Mouse (Mus musculus) kidney, postnatal 10 days (tissue): ENCODE measurements around the gene Eaf2.

Experiments
- DNase-seq: peaks from one replicate; pipeline ENCODE4 v3.0.0; 2021; ENCODE audit warnings: mixed read lengths

Gene Eaf2

DNA sequence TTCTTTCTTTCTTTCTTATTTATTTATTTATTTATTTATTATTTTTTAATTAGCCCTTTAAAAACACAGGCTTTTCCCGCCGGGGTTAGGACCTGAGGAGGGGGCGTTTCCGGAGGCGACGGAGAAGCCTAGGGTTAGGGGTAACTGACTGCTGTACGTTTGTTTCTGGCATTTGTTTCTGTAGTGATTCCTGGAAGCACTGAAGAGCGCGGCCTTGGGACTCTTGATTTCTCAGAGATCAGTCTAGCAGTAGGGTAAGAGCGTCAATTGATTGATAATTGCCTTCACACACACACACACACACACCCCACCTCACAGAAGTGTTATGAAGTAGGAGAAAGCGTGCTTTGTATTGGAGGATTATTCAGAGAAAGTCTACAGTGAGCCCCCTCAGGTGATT, 46.0 kb downstream of the Eaf2 start:
- no peak for DNase-seq

DNA sequence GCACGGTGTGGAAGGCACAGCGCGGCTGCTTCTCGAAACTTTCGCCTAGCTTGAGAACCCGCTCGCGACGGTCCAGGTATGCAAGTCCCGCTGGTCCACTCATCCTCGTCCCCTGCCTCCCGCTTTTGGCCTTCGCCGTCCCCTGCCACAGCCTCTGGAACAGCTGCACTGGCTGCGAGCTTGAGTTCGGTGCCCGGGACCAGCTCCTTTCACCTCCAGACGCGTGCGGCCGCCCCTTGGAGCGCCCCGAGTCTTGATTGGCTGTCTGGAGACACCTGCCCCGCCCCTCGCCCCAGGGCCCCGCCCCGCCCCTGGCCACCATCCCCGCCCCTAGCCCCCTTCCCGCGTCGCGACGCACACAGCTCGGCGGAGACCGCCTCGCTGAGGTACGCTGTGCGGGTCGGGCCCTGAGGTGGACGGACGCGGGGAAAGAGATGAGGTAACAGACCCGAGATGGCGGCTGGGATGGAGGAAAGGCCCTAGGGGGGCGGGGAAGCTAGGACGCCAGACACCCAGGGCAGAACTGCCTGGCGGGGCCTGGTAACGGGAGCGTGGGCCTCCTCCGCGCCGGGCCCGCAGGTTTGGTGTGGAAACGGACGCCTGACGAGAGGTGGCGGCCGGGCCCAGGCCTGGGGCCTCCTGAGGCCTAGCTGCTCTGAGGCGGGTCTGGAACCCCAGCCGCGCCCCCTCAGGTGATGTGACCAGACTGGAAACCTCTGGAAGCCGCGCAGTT, 46.6 kb downstream of the Eaf2 start, which contains the start of gene Iqcb1:
Gene Iqcb1, plus strand, starts transcription at position 332 of the 733 bp plus-strand sequence.
- peak; percentile 92 for DNase-seq

DNA sequence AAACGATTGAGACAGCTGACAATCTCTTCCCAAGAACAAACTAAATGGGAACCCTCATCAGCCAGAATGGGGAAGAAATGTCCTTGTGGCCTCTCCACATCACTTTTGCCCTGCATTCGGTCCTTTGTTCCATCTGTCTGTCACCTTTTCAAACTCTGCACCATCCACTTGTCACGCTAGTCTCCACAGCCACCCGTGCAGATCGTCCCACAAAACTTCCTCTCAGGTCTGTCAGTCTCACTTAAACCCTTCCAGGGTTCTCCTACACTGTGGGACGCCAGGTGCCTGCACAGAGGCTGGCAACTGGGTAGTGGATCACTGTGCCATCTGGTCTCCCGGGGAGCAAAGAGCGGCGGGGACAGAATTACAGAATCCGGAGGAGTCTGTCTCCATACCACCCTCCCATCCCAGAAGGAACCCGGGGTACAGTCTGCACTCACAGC, 47.2 kb downstream of the Eaf2 start:
- no peak for DNase-seq

DNA sequence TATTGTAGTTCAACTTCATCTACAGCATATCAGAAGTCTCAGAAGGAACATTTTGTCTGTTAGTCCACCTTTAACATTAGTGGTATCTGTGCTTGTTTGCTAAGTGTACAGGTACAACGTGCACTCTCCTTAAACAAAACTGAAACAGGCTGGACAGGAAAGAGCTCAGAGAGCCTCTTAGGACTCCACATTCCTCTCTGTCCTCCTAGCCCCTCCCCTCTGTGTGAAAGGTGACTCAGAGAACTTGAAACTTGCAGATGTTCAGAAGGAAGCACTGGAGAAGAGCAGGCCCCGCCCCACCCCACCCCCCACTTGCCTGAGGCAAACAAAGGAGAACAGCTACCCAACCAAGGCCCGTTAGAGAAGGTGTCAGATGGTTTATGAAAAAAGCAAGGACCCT, 53.3 kb downstream of the Eaf2 start:
- no peak for DNase-seq

DNA sequence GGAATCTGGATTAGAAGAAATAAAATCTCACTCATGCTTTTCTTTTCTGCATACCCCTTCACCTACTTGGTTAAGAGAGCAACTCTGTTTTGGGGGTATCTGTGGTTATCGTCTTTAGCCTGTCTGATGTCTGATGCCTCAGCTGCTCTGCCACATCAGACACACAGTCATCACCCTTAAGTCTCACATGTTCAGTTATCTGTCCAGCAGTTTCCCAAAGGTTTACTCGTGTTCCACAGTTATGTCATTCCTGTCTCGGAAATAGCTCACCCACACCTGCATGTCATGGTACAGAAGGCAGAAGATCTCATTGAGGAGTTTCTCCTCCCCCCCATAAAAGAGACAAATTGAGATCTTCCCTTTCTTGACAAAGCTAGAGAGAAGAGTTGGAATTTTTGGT, 54.1 kb downstream of the Eaf2 start:
- no peak for DNase-seq

DNA sequence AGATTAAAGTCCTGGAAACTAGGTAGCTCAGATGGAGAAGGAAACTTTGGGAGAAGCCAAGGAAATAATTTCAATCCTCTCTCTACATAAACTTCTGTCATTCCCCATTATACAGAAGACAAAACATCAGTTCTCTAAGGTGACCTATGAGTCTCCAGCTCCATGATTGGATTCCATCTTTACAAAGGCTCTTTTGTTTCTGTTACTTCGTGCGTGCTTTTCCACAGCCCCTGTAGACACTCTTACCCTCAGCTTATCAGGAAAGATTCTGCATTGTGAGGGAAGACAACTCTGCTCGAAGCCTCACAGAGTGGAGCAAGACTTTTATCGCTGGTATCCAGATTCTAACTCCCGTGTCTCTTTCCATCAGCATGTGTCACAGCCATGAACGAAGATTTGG, 54.8 kb downstream of the Eaf2 start:
- no peak for DNase-seq

DNA sequence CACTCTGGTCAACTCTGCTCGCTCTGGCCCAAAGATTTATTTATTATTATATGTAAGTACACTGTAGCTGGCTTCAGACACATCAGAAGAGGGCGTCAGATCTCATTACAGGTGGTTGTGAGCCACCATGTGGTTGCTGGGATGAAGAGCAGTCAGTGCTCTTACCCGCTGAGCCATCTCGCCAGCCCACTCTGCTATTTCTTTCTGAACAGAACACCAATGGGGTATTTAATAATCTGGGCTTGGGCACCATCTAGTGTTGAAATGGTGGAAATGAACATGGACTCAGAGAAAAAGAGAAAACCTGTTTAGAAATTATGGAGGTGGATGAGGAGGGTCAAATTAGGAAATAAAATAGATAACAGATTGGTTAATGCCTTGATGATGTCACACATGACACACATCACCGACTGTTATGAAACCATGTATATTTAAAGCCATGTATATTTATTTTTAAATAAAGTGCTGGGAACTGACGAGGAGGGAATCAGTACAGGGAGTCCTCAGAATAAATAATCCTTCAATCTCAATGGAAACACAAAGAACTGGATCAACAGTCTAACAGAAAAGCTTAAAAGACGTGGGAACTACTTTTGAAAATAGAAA, 57.4 kb downstream of the Eaf2 start:
- peak; percentile 84 for DNase-seq

DNA sequence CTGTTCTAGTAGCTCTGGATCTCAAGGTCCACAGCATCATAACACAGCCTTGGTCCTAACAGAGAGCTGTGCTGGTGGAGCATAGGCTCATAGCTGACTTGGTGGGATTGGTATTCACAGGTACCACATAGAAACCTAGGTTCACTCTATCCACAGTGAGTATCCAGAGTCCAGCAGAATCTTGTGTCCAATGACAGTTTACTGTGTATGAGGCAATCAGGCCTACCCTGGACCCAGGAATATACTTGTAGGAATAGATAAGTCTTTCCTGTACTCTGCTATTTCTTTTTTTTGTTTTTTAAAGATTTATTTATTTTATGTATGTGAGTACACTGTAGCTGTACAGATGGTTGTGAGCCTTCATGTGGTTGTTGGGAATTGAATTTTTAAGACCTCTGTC, 57.9 kb downstream of the Eaf2 start:
- DNase-seq = no peak

DNA sequence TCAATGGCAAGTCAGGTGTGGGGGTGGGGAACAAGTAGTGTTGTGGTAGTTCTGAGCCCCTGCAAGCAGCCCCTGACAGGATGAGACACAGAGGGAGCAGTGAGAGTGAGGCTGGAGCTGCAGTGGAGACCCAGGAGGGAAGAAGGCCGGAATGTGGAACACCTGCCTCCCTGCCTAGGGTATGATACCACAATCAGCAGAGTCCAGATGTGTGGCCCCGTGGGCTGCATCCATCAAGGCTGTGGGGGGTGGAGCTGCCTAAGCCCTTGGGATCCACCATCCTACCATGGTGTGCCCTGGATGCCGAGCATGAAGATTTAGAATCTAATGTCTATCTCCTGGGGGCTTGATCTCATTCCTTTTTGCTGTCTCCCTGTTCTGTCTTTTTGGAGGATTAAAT, 61.1 kb downstream of the Eaf2 start:
- no peak for DNase-seq

DNA sequence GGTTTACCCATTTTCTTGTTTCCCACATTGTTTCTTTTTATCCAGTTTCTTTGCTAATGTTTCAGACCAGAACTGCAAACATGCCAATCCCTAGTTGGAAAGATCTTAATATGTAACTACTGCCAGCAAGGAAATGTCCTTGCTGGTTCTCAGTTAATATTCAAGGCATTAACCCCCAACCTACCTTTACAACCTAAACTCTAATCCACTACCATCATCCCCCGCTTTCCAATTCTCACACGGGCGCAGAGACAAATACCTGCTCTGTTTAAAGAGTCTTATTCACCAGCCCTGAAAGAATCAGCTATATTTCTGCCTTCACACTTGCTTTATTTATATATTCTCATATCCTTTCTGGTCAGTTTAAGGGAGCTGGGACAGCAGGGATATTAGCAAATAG, 66.2 kb downstream of the Eaf2 start:
- DNase-seq = peak; percentile 19

DNA sequence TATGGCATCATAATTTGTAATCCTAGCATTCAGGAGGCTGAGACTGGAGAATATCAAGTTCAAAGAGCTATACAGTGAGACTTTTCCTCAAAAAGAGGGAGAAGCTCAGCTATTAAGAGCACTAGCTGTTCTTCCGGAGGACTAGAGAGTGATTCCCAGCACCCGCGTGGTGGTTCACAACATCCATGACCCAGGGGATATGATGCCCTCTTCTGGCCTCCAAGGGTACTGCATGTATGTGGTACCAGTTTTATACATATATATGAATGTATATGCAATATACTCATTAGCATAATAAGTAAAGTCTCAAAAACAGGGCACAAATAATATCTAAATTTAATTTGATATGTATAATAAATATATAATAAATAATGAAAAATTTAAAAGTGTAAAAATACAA, 72.4 kb downstream of the Eaf2 start:
- no peak for DNase-seq

DNA sequence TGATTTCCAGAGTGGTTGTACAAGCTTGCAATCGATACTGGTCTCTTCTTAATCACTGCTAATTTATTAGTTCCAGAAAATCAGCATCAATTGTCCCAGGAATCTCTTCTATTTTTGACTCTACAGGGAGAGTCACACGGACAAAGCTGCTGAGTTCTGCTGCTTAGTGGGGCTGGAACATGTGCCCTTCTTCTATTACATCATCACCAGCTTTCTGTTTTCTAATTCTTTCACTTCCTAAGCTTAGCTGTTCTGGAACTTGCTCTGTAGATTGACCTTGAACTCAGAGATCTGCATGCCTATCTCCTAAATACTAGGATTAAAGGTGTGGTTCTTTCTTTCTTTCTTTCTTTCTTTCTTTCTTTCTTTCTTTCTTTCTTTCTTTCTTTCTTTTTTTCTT, 76.5 kb downstream of the Eaf2 start:
- DNase-seq = no peak

DNA sequence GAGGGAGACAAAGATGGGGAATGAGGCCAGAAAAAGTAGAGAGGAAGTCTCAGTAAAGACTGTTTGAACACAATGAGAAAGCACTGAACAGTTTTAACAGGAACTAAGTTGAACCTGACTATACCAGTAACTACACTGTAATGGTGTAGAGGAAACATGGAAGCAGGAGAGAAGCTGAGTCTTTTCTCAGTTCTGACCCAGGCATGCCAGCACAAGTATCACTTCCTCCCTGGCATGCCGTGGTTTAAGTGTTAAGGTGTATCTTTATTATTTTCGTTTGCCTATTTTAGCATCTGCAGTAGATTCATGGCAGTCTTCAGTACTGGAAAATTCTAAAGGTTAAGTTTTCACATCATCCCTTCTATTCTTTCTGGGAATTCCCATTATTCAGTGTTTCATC, 79.8 kb downstream of the Eaf2 start:
- DNase-seq = no peak

DNA sequence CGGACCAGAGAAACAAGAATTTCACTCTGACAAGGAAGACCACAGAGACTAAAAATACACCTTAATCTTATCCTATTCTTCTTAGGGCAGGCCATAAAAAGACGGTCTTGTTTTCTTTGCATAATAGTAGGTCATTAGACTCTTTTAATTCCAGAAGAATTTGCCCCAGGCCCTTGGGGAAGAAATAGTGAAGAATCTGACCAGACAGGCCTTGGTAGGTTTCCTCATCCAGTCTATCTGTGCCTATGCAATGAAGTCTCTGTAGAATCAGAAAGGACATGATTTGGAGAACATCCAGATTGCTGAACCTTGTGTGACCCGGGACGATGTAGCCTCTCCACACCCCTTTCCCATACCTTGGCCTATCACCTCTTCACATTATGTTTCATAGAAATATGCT, 84.6 kb downstream of the Eaf2 start:
- DNase-seq = no peak

DNA sequence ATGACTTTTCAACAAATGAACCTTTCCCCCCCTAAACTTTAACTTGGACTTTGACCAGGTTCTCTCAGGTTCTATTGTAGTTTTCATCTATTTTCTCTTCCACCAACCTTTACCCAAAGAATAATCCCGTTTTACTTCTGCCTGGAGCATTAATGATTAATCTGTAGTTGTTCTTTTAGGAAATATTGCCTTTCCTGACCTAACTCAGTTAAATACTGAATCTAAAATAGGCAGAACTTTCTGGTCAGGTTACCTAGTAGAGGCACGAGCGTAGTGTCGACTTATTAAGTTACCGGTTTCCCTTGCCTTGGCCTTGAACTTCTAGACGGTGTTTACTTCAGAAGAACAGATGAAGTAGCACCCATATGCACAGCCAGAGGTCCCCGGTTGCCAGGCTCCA, 88.3 kb downstream of the Eaf2 start:
- DNase-seq = no peak

DNA sequence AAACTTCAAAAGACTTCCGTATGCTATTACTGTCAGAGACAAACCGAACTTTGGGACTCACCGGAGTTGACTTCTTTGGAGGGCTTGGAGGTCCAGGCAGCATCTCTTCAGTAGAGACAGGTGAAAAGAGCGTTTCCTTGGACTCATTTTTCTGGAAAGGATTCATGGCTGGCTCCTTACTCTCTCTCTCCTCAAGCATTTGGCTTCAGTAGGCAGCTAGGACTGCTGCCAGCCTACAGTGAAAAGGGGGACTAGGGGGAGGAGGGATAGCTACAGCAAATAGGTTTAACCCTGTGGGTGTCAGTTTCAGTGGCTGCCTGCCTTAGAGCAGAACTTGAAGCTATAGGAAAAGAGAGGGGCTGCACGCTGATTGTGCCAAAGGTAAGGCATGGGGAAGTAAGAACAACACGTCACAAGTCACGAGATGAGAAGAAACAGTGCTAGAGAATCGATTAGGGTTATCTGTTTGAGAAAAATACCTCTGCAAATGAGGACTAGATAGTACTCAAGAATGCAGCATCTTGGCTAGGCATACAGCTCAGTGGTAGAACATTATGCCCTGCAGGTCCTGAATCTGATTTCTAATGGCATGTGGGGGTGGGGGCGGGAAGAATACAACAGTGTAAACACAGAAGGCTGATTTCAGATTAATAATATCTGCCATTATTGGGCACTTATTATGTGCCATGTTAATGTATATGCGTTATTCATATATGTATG, 90.0 kb downstream of the Eaf2 start, which contains the start of gene Slc15a2:
Gene Slc15a2, minus strand, starts transcription at position 369 of the 720 bp plus-strand sequence.
- peak; percentile 36 for DNase-seq

DNA sequence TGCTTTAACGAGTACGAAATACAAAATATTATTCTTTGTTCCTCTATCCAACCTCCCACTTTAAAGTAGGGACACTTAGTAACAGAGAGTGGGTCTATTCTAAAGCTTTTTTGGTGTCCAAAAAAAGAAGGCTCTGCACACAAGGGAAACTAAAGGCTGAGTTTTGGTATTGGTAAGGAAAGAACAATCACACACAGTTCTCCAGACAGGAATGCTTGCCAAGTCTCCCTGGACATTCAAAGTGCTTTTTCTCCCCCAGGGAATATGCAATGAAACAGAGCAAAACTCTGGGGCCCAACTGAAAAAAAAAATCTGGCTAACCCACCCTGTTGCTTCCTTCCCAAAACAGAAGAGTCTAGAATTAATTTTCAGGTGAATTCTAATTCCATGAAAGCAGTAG, 90.7 kb downstream of the Eaf2 start:
- DNase-seq = no peak

DNA sequence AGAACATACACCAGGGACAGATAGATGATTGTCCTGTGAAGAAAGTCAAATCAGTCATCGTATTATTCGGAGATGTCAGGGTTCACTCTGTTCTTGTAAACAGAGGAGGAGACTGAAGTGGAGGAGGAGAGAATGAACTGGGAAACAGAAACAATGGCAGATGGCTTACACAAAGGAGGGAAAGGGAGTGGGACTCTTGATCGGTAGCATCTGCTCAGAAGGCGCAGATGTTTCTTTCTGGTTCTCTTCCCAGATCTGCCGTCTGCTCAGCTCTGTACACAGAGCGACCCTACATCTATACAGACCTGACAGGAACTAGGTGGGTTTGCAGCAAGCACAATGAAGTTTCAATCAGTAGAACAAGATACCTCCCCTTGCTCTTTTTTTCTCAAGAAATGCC, 99.1 kb downstream of the Eaf2 start:
- DNase-seq = no peak

DNA sequence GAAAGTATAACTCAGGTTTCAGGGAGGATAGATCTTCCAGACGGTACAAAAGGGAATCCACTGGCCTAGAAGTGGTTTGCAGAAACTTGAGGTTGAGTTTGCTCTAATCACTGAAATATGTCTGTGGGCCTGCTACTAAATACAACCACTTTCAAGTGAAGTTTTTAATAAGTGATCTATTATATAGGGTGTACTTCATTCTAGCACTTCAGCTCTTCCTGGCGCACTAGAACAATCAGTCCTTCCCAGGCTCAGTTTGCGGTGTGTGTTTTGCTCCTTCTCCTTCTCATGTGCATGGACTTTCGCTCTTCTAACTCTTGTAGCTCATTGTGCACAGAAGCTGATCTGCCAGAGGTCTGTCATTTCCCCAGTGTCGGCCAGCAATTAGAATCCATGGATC, 101.8 kb downstream of the Eaf2 start:
- no peak for DNase-seq

DNA sequence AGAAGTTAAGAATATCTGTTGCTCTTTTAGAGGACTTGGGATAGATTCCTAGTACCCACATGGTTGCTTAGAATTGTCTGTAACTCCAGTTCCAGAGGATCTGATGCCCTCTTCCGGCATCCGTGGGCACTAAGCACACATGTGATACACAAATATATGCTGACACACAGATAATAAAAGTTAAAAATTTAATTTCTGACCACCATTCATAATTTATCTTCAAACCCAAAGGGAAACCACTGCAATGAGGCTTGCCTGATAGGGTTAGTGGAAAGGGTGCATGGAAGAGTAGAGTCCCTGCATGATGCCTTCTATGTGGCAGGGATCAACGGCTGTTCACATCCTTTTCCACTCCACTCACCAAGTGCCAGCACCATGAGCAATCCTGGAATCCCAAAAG, 103.1 kb downstream of the Eaf2 start:
- no peak for DNase-seq

DNA sequence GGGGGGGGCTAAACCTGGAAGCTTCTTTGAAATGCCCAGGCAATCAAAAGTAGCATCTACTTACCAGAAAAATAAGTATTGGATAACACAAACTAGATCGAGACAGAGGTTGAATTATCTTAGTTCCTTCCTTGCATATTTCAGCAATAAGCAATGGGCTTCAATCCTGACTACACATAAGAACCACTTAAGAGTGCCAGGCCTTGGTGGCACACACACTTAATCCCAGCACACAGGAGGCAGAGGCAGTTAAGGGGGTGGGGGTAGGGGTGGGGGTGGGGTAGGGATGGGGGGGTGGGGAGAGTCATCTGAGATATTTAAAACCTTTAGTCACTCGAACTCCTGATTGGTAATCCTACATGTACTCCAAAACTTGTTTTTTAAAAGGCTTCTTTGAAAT, 103.6 kb downstream of the Eaf2 start:
- DNase-seq = no peak

DNA sequence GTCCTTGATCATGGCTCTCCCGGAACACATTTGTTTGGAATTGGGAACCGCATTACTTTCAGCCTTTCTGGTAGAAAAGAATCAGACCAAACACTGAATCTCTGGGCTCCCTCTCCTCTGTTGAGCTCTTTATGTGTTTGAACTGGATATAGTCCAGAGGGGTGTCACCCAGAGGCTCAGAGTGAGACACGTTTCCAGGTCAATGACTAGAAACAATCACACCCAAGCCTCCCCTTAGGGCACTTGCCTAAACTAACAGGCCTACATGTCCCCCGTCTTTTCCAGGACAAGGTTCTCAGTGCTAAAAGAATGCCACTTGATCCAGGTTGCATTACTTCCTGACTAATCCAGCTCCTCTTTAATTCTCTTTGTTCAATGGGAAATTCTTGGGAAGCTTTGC, 104.0 kb downstream of the Eaf2 start:
- DNase-seq = no peak

DNA sequence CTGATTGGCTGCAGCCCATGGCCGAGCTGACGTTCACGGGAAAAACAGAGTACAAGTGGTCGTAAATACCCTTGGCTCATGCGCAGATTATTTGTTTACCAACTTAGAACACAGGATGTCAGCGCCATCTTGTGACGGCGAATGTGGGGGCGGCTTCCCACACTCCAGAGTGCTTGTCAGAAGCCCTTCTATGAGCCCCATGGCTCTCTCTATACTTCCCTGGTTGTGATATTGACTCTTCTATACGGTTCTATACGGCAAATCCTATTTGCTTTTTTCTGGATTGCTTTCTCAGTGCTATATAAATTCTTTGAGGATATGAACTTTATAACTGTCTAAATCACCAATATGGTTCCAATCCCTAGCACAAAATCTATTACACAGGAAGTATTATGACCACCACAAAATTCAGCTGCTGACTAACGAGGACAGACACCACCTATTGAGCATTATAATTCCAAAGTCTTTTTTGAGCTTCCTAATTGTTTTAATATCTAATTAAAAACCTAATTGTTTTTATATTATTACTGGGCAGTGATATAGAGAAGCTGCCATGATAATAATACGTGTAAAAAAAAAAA, 104.5 kb downstream of the Eaf2 start:
- DNase-seq = no peak

DNA sequence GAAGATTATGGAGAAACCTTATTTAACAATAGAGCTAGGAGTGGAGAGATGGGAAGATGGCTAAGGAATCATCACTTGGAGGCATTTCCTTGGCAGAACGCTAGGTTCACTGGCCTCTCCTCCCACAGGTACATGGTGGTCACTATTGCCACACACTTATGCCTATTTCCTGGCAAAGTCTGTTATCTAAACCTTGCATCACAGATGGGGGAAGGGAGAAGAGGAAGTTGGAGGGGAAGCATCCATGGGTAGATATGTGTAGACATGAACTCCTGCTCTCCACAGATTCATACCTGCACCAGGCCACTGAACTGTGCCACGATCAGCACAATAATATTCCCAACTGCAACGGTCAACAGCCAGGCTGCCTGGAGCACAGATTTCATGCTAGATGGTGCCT, 122.8 kb downstream of the Eaf2 start:
- DNase-seq = no peak
